Mouse (Mus musculus) erythroblast, embryonic 14.5 days (primary cell): Measurements from ENCODE around the gene Bad.

Experiments used
- GATA1 ChIP-seq: IDR thresholded peaks from 2 replicates; pipeline ENCODE4 v1.6.1; 2012; ENCODE audit warnings: low read length, inconsistent platforms, mixed read lengths
- TAL1 ChIP-seq: IDR thresholded peaks from 3 replicates; pipeline ENCODE4 v1.6.1; 2012; ENCODE audit warnings: low read length, inconsistent platforms, mixed read lengths

- no peak for TF ChIP-seq GATA1
- no peak for TF ChIP-seq TAL1
Observed at GRCm38 (mm10) chr19:6974211-6975205, 32.8 kb downstream of the Bad start, which contains the start of gene Ppp1r14b.
